Mouse (Mus musculus) heart, adult 8-10 months (tissue): Measurements from ENCODE around the gene Vps72. TPM values are rescaled to one million over a fixed set of nuclear protein-coding genes. Genes with fewer than 3 reads are reported as not detected.

Experiments
- DNase-seq: peaks from one replicate; pipeline ENCODE4 v3.0.0; 2022; ENCODE audit warnings: low spot score
- microRNA-seq: library from miRNA; unstranded; fragments of <30 nt; microRNA quantifications from one replicate; pipeline ENCODE4 v1.2.0, GENCODE M21; 2022
- total RNA-seq, 4 experiments: library from RNA; stranded (reverse); gene quantifications; 2 replicates each; pipeline ENCODE4 v1.2.4; 2022

Vps72 gene
- total RNA-seq, 4 experiments from 2014 or later, result 27.9 to 35.3 (median 32.0) TPM

DNA sequence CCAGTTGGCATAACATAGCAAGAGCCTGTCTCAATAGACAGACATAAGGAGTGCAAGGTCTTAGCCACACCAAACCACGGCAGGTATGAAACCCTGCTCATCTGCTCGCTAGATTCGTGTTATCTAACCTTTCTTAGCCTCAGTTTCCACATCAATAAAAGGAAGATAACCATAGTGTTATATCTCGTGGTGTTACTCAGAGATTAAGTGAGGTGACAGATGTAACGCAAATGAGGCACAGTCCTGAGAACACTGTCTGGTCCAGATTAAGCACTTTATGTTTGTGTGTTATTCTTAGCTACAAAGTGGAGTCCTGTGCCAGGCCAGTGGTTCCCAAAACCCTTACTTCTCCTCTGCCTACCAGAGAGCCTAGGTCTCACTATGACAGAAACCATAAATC, 54.0 kb downstream of the Vps72 start:
- no peak for DNase-seq

- DNase-seq, result no peak
Measured at GRCm38 (mm10) chr3:95169996-95170395, 59.2 kb downstream of the Vps72 start.

DNA sequence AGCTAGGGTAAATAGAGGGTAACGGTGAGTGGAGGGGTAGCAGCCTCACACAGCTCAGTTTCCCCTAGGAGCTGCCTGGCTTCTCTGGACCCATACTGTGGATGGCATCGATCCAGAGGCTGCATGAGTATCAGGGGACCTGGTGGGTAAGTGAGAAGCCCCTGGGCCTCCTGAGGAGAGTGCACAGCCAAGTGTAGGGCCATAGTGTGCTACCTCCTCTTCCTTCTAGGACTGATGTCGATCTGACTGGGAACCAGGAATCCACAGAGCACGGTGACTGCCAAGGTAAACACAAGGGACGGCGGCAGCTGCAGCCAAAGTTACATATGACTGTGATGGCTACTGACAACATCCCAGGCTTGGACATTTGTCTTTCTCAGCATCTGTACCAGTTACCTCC, 60.3 kb downstream of the Vps72 start:
- DNase-seq, result no peak

Small RNA genes within 50 kb of the gene (microRNA-seq; reads per million reads assigned to microRNA genes)
- not detected for gene Mir8099-1

Other genes with a start within 250 kb of the Vps72 start
- gene Psmb4, start 224.1 kb upstream of the Vps72 start, total RNA-seq, result 100 to 1,000 TPM; 186 to 247 (median 204) TPM
- gene Selenbp1, start 178.0 kb upstream of the Vps72 start, total RNA-seq, result 100 to 1,000 TPM; 118 to 153 (median 121) TPM
- 10 to 100 TPM in 2 of 4 experiments, 1 to 10 TPM in 2; 5.8 to 14.5 (median 8.7) TPM for gene Rfx5, start 156.9 kb upstream of the Vps72 start, total RNA-seq
- gene Pi4kb, start 136.3 kb upstream of the Vps72 start, total RNA-seq, result 10 to 100 TPM; 26.4 to 29.4 (median 28.3) TPM
- 10 to 100 TPM in 3 of 4 experiments, 1 to 10 TPM in 1; 10.0 to 16.2 (median 12.6) TPM for gene Zfp687, start 95.6 kb upstream of the Vps72 start, total RNA-seq
- 100 to 1,000 TPM; 124 to 149 (median 127) TPM for gene Psmd4, start 68.4 kb upstream of the Vps72 start, total RNA-seq
- gene Pip5k1a, start 4.1 kb upstream of the Vps72 start, total RNA-seq, result 10 to 100 TPM; 15.4 to 17.4 (median 16.5) TPM
- 10 to 100 TPM; 35.7 to 43.4 (median 39.0) TPM for gene Tmod4, start 13.5 kb downstream of the Vps72 start, total RNA-seq
- gene Scnm1, start 23.0 kb downstream of the Vps72 start, total RNA-seq, result 10 to 100 TPM; 29.0 to 39.4 (median 33.2) TPM
- gene Lysmd1, start 23.1 kb downstream of the Vps72 start, total RNA-seq, result 1 to 10 TPM; 4.8 to 5.4 (median 5.0) TPM
- gene Tnfaip8l2, start 31.3 kb downstream of the Vps72 start, total RNA-seq, result 1 to 10 TPM in 3 of 4 experiments, under 1 TPM in 1; 0.62 to 1.9 (median 1.5) TPM
- gene Sema6c, start 49.4 kb downstream of the Vps72 start, total RNA-seq, result 1 to 10 TPM; 2.6 to 8.1 (median 5.5) TPM
- 10 to 100 TPM; 12.2 to 13.9 (median 13.2) TPM for gene Gabpb2, start 106.9 kb downstream of the Vps72 start, total RNA-seq
- gene Cdc42se1, start 117.7 kb downstream of the Vps72 start, total RNA-seq, result 10 to 100 TPM; 17.0 to 22.8 (median 20.4) TPM
- 10 to 100 TPM in 2 of 4 experiments, 1 to 10 TPM in 2; 5.5 to 11.3 (median 9.5) TPM for gene Mllt11, start 121.1 kb downstream of the Vps72 start, total RNA-seq
- gene Gm128, start 130.6 kb downstream of the Vps72 start, total RNA-seq, result not detected
- gene Bnipl, start 140.2 kb downstream of the Vps72 start, total RNA-seq, result not detected
- 10 to 100 TPM; 19.5 to 23.8 (median 21.3) TPM for gene Mindy1, start 170.3 kb downstream of the Vps72 start, total RNA-seq
- gene Prune1, start 171.1 kb downstream of the Vps72 start, total RNA-seq, result 10 to 100 TPM; 26.3 to 27.9 (median 27.2) TPM
- gene Anxa9, start 196.2 kb downstream of the Vps72 start, total RNA-seq, result 1 to 10 TPM in 1 of 4 experiments, under 1 TPM in 2, not detected in 1; 0.52 to 1.5 (median 0.66) TPM
- gene Cers2, start 203.8 kb downstream of the Vps72 start, total RNA-seq, result 10 to 100 TPM; 30.6 to 35.5 (median 33.4) TPM
- 10 to 100 TPM; 10.1 to 12.0 (median 10.4) TPM for gene Setdb1, start 246.2 kb downstream of the Vps72 start, total RNA-seq